Mouse (Mus musculus): ENCODE measurements at regions not wholly inside any gene's neighbourhood (a gene's known extent, or its start where the extent isn't known, plus 50 kb on each side); places are given as distances from the start of the nearest gene placed in this dataset.

- peak; percentile 28 to 72 for DNase-seq (ENCODE audit: low spot score in 2 of 2)
Measured at GRCm38 (mm10) chr7:139741246-139741903, 57.8 kb upstream of the Cfap46 start.

GRCm38 (mm10) chr7:139746803-139747202 is 63.2 kb upstream of the Cfap46 start:
- DNase-seq (ENCODE audit: low spot score in 2 of 2): peak in 1 of 2 experiments; percentile 25

DNA sequence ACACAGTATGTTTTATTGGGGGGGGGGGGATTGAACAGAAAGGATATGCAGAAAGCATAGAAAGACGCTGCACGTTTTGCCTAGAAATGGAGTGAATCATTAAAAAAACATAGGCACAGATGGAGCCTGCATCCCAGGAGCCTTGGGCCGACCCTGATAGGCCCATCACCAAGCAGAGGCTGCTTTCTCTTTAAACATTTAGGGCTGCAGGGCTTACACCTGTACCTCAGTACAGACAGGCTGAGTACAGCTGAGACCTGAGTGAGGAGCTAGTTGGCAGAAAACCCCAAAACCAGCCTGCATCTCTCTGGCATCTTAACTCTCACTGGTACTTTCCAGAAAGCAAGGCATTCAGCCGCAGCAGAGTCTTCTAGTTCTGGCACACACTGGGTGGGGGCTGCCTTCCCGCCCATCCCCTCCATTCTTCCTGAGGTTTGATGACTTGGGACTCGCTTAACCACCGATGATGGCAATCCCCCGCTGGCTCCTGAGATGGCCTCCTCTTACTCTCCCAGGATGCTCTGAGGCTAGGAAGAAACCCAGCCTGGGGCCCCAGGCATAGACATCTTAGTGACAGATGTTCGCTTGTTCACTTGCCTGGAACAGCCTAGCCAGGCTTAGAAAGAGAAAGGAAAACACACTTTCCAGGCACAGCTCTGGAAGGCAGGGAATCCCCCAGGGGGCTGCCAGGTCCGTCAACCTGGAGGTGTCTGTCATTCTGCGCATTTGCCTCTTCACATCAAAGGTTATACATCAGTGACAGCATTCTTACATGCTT is 63.9 kb upstream of the Cfap46 start:
- no peak for DNase-seq (ENCODE audit: low spot score in 2 of 2)

GRCm38 (mm10) chr7:139755004-139755403 is 71.4 kb upstream of the Cfap46 start:
- no peak for DNase-seq (ENCODE audit: low spot score in 2 of 2)

DNA sequence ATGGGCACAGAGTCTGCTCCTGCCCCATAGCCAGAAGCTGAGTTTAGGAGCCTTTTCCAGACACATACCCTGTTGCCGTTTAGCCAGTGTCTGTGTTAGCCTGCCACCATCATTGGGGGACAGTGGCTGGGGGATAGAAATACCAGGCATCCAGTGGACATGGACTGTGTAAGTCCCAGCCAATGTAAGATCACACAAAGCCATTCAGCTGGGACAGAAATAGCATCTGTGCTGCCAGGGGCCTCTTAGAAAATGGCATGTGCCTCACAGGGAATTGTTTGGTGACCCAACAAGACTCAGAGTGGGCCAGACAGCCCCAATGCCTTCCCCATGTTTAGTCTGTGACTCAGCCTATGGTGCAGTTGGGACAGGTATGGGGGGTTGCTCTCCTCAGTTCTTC is 71.5 kb upstream of the Adgra1 start:
- no peak for DNase-seq (ENCODE audit: low spot score in 2 of 2)

GRCm38 (mm10) chr7:139763241-139763640 is 70.7 kb upstream of the Adgra1 start:
- no peak for DNase-seq (ENCODE audit: low spot score in 2 of 2)

DNA sequence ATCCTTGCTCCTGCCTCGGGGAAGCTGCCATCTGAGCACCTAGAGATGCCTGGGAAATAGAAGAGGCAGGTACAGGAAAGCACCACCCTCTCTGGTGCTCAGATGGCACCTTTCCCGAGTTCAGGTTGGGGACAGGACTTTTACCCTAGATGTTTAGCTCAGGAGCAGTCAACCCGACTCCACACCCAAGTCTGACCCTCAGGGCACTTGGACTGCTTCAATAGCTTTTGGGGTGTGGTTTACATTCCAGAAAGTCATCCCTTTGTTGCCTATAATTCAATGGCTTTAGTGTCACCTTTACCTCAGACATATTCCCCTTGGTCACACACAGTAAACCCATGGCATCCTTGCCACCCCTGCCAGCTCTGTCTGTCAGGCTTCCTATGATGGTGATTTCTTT is 67.7 kb upstream of the Adgra1 start:
- no peak for DNase-seq (ENCODE audit: low spot score in 2 of 2)

GRCm38 (mm10) chr7:139769167-139769566 is 64.8 kb upstream of the Adgra1 start:
- DNase-seq (ENCODE audit: low spot score in 2 of 2): no peak

DNA sequence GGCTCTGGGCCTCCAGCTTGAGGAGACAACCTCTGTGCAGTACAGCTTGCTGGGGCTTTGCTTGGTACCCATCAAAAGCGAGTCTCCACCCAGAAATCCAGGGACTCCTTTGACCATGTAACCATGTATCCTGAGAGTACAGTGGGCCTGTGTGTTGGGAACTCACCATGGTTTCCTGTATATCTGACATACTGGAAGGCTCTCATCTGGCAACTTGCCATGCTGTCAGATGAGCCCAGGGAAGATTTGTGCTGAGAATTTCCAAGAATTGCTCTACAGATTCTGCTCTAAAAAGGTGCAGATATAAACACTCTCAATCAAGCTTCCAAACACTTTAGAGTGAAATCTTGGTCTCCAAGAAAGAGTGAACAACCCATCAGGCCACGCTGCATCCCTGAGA is 56.7 kb upstream of the Adgra1 start:
- DNase-seq (ENCODE audit: low spot score in 2 of 2): no peak

GRCm38 (mm10) chr7:139779876-139780275 is 54.1 kb upstream of the Adgra1 start:
- no peak for DNase-seq (ENCODE audit: low spot score in 2 of 2)

- no peak for DNase-seq (ENCODE audit: low spot score in 2 of 2)
Measured at GRCm38 (mm10) chr7:139781513-139781912, 52.5 kb upstream of the Adgra1 start.
